Mouse (Mus musculus) adrenal gland, postnatal 10 days (tissue): ENCODE measurements around the gene Cdyl. TPM values are rescaled to one million over a fixed set of nuclear protein-coding genes. Genes with fewer than 3 reads are reported as not detected.

ENCODE experiments used
- DNase-seq: peaks from one replicate; pipeline ENCODE4 v3.0.0; 2021; ENCODE audit warnings: mixed read lengths
- long read RNA-seq, 2 experiments: library from polyadenylated mRNA; stranded (forward); transcript quantifications; one replicate each; pipeline ENCODE4 v2.0.0; 2021
- total RNA-seq, 2 experiments: library from RNA; stranded (reverse); gene quantifications; 2 replicates each; pipeline ENCODE4 v1.2.3; 2021

Cdyl gene
- total RNA-seq, result 10 to 100 TPM; 22.0 to 22.9 TPM
- long read RNA-seq, experiment 1, transcript Cdyl-202 (7 exons, 3,575 nt), result major isoform, 11 of 21 reads
- long read RNA-seq, experiment 1, partial matches to known transcripts, result 2 of 21 reads
- long read RNA-seq, experiment 1, other reads (novel, unspliced or antisense), result 8 of 21 reads
- long read RNA-seq, experiment 2, transcript Cdyl-202 (7 exons, 3,575 nt), result major isoform, 5 of 8 reads
- long read RNA-seq, experiment 2, partial matches to known transcripts, result 0 of 8 reads
- long read RNA-seq, experiment 2, other reads (novel, unspliced or antisense), result 3 of 8 reads

- DNase-seq, result no peak
Observed at GRCm38 (mm10) chr13:35659406-35659985, at the start of gene Cdyl. Gene Cdyl, plus strand, starts transcription at chr13:35659833.

- peak; percentile 37 for DNase-seq
Observed at GRCm38 (mm10) chr13:35610718-35611117, 48.9 kb upstream of the Cdyl start.

- no peak for DNase-seq
Observed at GRCm38 (mm10) chr13:35612506-35612905, 47.1 kb upstream of the Cdyl start.

GRCm38 (mm10) chr13:35614832-35615479 lies 44.7 kb upstream of the Cdyl start:
- no peak for DNase-seq

GRCm38 (mm10) chr13:35616524-35617099 lies 43.0 kb upstream of the Cdyl start:
- DNase-seq, result no peak

GRCm38 (mm10) chr13:35619356-35619755 lies 40.3 kb upstream of the Cdyl start:
- DNase-seq, result no peak

- no peak for DNase-seq
Observed at GRCm38 (mm10) chr13:35620756-35621155, 38.9 kb upstream of the Cdyl start.

GRCm38 (mm10) chr13:35624831-35625230 lies 34.8 kb upstream of the Cdyl start:
- no peak for DNase-seq

GRCm38 (mm10) chr13:35625556-35625955 lies 34.1 kb upstream of the Cdyl start:
- no peak for DNase-seq

GRCm38 (mm10) chr13:35627319-35627718 lies 32.3 kb upstream of the Cdyl start:
- no peak for DNase-seq

- no peak for DNase-seq
Observed at GRCm38 (mm10) chr13:35647132-35647823, 12.4 kb upstream of the Cdyl start.

- DNase-seq, result no peak
Observed at GRCm38 (mm10) chr13:35650284-35650872, 9.3 kb upstream of the Cdyl start.

- DNase-seq, result peak; percentile 30
Observed at GRCm38 (mm10) chr13:35652851-35653250, 6.8 kb upstream of the Cdyl start.

GRCm38 (mm10) chr13:35656853-35657252 lies 2.8 kb upstream of the Cdyl start:
- DNase-seq, result no peak

GRCm38 (mm10) chr13:35665456-35665855 lies 5.8 kb downstream of the Cdyl start:
- no peak for DNase-seq

GRCm38 (mm10) chr13:35669910-35670469 lies 10.4 kb downstream of the Cdyl start:
- DNase-seq, result no peak

GRCm38 (mm10) chr13:35670875-35671274 lies 11.2 kb downstream of the Cdyl start:
- DNase-seq, result no peak

- no peak for DNase-seq
Observed at GRCm38 (mm10) chr13:35676921-35677320, 17.3 kb downstream of the Cdyl start.

GRCm38 (mm10) chr13:35677433-35678051 lies 17.9 kb downstream of the Cdyl start:
- DNase-seq, result no peak

GRCm38 (mm10) chr13:35678691-35679090 lies 19.1 kb downstream of the Cdyl start:
- no peak for DNase-seq

- no peak for DNase-seq
Observed at GRCm38 (mm10) chr13:35681361-35681760, 21.7 kb downstream of the Cdyl start.
